Mouse (Mus musculus) kidney, adult 9 months (tissue): ENCODE results near the gene AI661453.

Experiments used
- DNase-seq: peaks from one replicate; pipeline ENCODE4 v3.0.0; 2022

Gene AI661453

GRCm38 (mm10) chr17:47441296-47442051 lies 5.1 kb downstream of the AI661453 start:
- peak; percentile 49 for DNase-seq

- DNase-seq: no peak
Observed at GRCm38 (mm10) chr17:47442271-47442670, 5.9 kb downstream of the AI661453 start.

- no peak for DNase-seq
Observed at GRCm38 (mm10) chr17:47444113-47444512, 7.7 kb downstream of the AI661453 start.

- no peak for DNase-seq
Observed at GRCm38 (mm10) chr17:47445518-47445917, 9.1 kb downstream of the AI661453 start.

- no peak for DNase-seq
Observed at GRCm38 (mm10) chr17:47446025-47446424, 9.6 kb downstream of the AI661453 start.

GRCm38 (mm10) chr17:47446561-47446960 lies 10.1 kb downstream of the AI661453 start:
- DNase-seq: no peak

- DNase-seq: no peak
Observed at GRCm38 (mm10) chr17:47448523-47449372, 12.3 kb downstream of the AI661453 start.

- DNase-seq: no peak
Observed at GRCm38 (mm10) chr17:47449432-47449831, 13.0 kb downstream of the AI661453 start.

- DNase-seq: no peak
Observed at GRCm38 (mm10) chr17:47450239-47450638, 13.8 kb downstream of the AI661453 start.

GRCm38 (mm10) chr17:47450880-47451565 lies 14.6 kb downstream of the AI661453 start:
- peak; percentile 63 for DNase-seq

GRCm38 (mm10) chr17:47452886-47453285 lies 16.5 kb downstream of the AI661453 start:
- DNase-seq: peak; percentile 58

GRCm38 (mm10) chr17:47454675-47455074 lies 18.3 kb downstream of the AI661453 start:
- DNase-seq: no peak

- DNase-seq: no peak
Observed at GRCm38 (mm10) chr17:47458310-47458709, 21.9 kb downstream of the AI661453 start.

- no peak for DNase-seq
Observed at GRCm38 (mm10) chr17:47458936-47459335, 22.5 kb downstream of the AI661453 start.

- no peak for DNase-seq
Observed at GRCm38 (mm10) chr17:47459341-47459919, 23.0 kb downstream of the AI661453 start.

- no peak for DNase-seq
Observed at GRCm38 (mm10) chr17:47461688-47462087, 25.3 kb downstream of the AI661453 start.

- DNase-seq: no peak
Observed at GRCm38 (mm10) chr17:47462209-47462608, 25.8 kb downstream of the AI661453 start.

GRCm38 (mm10) chr17:47462728-47463388 lies 26.4 kb downstream of the AI661453 start:
- DNase-seq: no peak

GRCm38 (mm10) chr17:47464248-47464965 lies 28.0 kb downstream of the AI661453 start:
- no peak for DNase-seq

- DNase-seq: no peak
Observed at GRCm38 (mm10) chr17:47465016-47465415, 28.6 kb downstream of the AI661453 start.

GRCm38 (mm10) chr17:47466284-47466683 lies 29.9 kb downstream of the AI661453 start:
- DNase-seq: no peak

GRCm38 (mm10) chr17:47467659-47468058 lies 31.2 kb downstream of the AI661453 start:
- DNase-seq: no peak
